Mouse (Mus musculus) forebrain, postnatal 0 days (tissue): ENCODE measurements around the gene Magi2. TPM values are rescaled to one million over a fixed set of nuclear protein-coding genes. Genes with fewer than 3 reads are reported as not detected.

ENCODE experiments used
- ATAC-seq: fragments of 200-750 bp; cut with Nextera tagmentation; 2 replicates; pipeline ENCODE4 v1.8.0; 2017; ENCODE audit warnings: mild to moderate bottlenecking, moderate library complexity
- DNase-seq: peaks from one replicate; pipeline ENCODE4 v3.0.0-alpha.2; 2015
- H3K27ac ChIP-seq: fragments of 300-500 bp; sonication (generic); 2 replicates; pipeline ENCODE4 v1.5.1; 2014; ENCODE audit warnings: low read depth, mild to moderate bottlenecking, antibody characterized with exemption, low read length, moderate library complexity, mixed read lengths
- H3K27me3 ChIP-seq: fragments of 300-500 bp; sonication (generic); 2 replicates; pipeline ENCODE4 v1.6.1; 2014; ENCODE audit warnings: mild to moderate bottlenecking, low read length, mixed read lengths; ENCODE audit not compliant: insufficient read depth
- H3K36me3 ChIP-seq: fragments of 300-500 bp; sonication (generic); 2 replicates; pipeline ENCODE4 v1.6.1; 2014; ENCODE audit warnings: mild to moderate bottlenecking, moderate library complexity; ENCODE audit not compliant: insufficient read depth
- H3K4me1 ChIP-seq: fragments of 300-500 bp; sonication (generic); 2 replicates; pipeline ENCODE4 v1.6.1; 2014; ENCODE audit warnings: antibody characterized with exemption; ENCODE audit not compliant: insufficient read depth
- H3K4me2 ChIP-seq: fragments of 300-500 bp; sonication (generic); 2 replicates; pipeline ENCODE4 v1.6.1; 2014; ENCODE audit warnings: low read depth, mild to moderate bottlenecking, moderate library complexity
- H3K4me3 ChIP-seq: fragments of 300-500 bp; sonication (generic); 2 replicates; pipeline ENCODE4 v1.5.1; 2014; ENCODE audit warnings: low read depth, low read length, mixed read lengths
- H3K9ac ChIP-seq: fragments of 300-500 bp; sonication (generic); 2 replicates; pipeline ENCODE4 v1.6.1; 2014; ENCODE audit warnings: mild to moderate bottlenecking
- H3K9me3 ChIP-seq: fragments of 300-500 bp; sonication (generic); 2 replicates; pipeline ENCODE4 v1.6.1; 2016; ENCODE audit warnings: low read length
- CTCF ChIP-seq: sonication (generic); IDR thresholded peaks from 2 replicates; pipeline ENCODE4 v1.5.1; 2016; ENCODE audit warnings: antibody characterized with exemption, control low read depth, low read depth
- WGBS: fragments of 180-500 bp; shearing (Covaris S2); extraction: QIAGEN DNeasy Blood & Tissue Kit; methylation state at CpG from one replicate; pipeline ENCODE4 v1.1.7; 2014; 5-methylcytosine and 5-hydroxymethylcytosine counted together
- polyA plus RNA-seq: library from polyadenylated mRNA; unstranded; fragments of >200 nt; fragmentation: Nextera tagmentation; extraction: Ambion mirVana; gene quantifications from 2 replicates; pipeline ENCODE4 v1.2.1, GENCODE M21; 2015
- total RNA-seq: library from RNA; depleted of rRNA; stranded (reverse); fragments of >200 nt; gene quantifications from 2 replicates; pipeline ENCODE4 v1.2.3, GENCODE M21; 2014; rRNA removed

Gene Magi2
- total RNA-seq (54.9 and 62.6 TPM in 2 replicates), polyA plus RNA-seq (6.2 and 17.0 TPM in 2 replicates)

- under 1% methylated on average over 21 of the region's 26 CpGs for WGBS
- no peak for DNase-seq
- Histone ChIP-seq H3K4me3 (peak within 1 kb of the TSS; percentile 82), H3K27ac (peak within 1 kb of the TSS; percentile 75), H3K27me3 (no peaks in the 10 kb centered on the region), H3K9ac (peak within 1 kb of the TSS; percentile 67), H3K4me1 (no peaks in the 10 kb centered on the region), H3K36me3 (no peaks in the 10 kb centered on the region), H3K4me2 (peak within 1 kb of the TSS; percentile 99), H3K9me3 (no peaks in the 10 kb centered on the region)
- TF ChIP-seq CTCF: no peak
- ATAC-seq: peak; percentile 44; the same call in 1 of the 2 replicates
Observed at GRCm38 (mm10) chr5:19226866-19227243, at the start of gene Magi2. Gene Magi2, plus strand, starts transcription at chr5:19227036.

DNA sequence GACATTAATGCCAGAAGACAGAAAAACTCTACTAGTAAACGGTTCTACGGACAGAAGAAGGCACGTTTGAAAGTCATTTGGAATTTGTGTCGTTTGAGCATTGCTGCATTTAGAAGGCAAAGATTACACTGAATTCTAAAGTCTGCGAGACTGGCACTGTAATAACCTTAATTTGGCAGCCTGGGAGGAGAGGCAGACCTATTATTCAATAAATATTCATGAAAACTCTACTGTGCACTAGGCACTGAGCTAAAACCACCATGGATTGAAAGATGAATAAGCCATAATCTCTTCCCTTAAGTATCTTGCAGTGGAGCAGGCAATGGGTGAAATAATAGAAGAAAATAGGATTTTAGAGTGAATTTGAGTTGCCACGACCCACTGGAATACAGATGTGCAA, 48.2 kb upstream of the Magi2 start:
- DNase-seq: peak; percentile 13
- H3K4me1 ChIP-seq: 0 out of 2 replicates have a peak, but pooled peaks cover 4% of the 10 kb centered on the region

GRCm38 (mm10) chr5:19186175-19186574, 40.7 kb upstream of the Magi2 start:
- TF ChIP-seq CTCF: no peak
- Histone ChIP-seq H3K4me3 (no peak overlapping the region), H3K36me3 (no peaks in the 10 kb centered on the region), H3K9me3 (no peaks in the 10 kb centered on the region), H3K4me2 (no peak overlapping the region), H3K9ac (no peak overlapping the region), H3K27me3 (no peaks in the 10 kb centered on the region), H3K27ac (no peak overlapping the region), H3K4me1 (no peaks in the 10 kb centered on the region)
- 84% methylated on average over 2 of the region's 2 CpGs for WGBS
- peak; percentile 75 for ATAC-seq
- DNase-seq: peak; percentile 13

More for the DNA sequence above, 48.2 kb upstream of the Magi2 start:
- H3K27ac ChIP-seq: no peak overlapping the region
- H3K27me3 ChIP-seq: no peaks in the 10 kb centered on the region
- no peak overlapping the region for H3K9ac ChIP-seq
- no peak overlapping the region for H3K4me2 ChIP-seq
- no peak for TF ChIP-seq CTCF
- H3K36me3 ChIP-seq: no peaks in the 10 kb centered on the region
- ATAC-seq: peak; percentile 61; the same call in 1 of the 2 replicates
- 44% methylated on average over 6 of the region's 6 CpGs for WGBS
- H3K4me3 ChIP-seq: no peak overlapping the region
- H3K9me3 ChIP-seq: no peaks in the 10 kb centered on the region

- 84% methylated on average over 3 of the region's 3 CpGs for whole genome bisulfite sequencing
- H3K4me3 ChIP-seq: no peak overlapping the region
- no peaks in the 10 kb centered on the region for H3K27me3 ChIP-seq
- no peak overlapping the region for H3K27ac ChIP-seq
- H3K9ac ChIP-seq: no peak overlapping the region
- no peaks in the 10 kb centered on the region for H3K36me3 ChIP-seq
- no peaks in the 10 kb centered on the region for H3K4me1 ChIP-seq
- ATAC-seq (no peak), DNase-seq (no peak)
- H3K9me3 ChIP-seq: no peaks in the 10 kb centered on the region
- no peak for TF ChIP-seq CTCF
- no peak overlapping the region for H3K4me2 ChIP-seq
Observed at GRCm38 (mm10) chr5:19211665-19212064, 15.2 kb upstream of the Magi2 start.

DNA sequence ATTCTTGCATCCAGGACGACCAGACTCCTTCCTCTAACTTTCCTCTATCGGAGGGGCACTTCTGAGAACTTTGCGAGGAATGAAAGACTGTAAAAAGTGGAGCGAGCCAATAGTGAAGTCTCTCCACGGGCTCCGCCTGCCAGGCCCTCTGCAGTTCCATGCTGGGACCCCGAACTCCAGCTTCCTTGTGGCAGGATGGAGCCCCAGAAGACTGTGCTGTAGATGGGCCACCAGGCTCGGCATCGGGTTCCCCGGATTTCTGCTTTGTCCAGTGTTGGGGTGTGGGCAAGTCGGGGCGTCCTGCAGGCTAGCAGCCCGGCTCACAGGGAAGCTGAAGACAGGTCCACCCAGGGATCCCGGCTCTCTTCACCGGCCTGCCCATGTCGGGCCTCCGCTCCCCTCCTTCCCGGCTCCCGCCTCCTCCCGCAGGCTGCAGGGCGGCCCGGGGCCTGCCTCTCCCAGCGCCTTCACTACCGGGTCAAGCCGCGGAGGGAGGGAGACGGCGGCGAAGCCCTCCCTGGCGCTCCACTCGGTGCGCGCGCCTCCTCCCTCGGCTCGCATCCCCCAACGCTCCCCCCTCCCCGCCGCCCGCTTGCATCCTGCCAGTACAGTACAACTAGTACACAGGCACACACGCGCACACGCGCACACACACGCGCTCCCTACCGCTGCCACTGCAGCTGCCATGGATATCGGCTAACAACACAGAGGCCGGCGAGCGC, 531 bp upstream of the Magi2 start:
- Histone ChIP-seq H3K4me3 (peak overlapping the region; percentile 82), H3K9me3 (no peaks in the 10 kb centered on the region), H3K9ac (peak overlapping the region; percentile 67), H3K36me3 (no peaks in the 10 kb centered on the region), H3K27me3 (no peaks in the 10 kb centered on the region), H3K4me2 (peak overlapping the region; percentile 99), H3K27ac (peak overlapping the region; percentile 75), H3K4me1 (no peaks in the 10 kb centered on the region)
- ATAC-seq: peak; percentile 97
- peak; percentile 91 for DNase-seq
- 0 out of 2 replicates have a peak, but pooled peaks have one; percentile 6 for TF ChIP-seq CTCF
- under 1% methylated on average over 42 of the region's 51 CpGs for WGBS

DNA sequence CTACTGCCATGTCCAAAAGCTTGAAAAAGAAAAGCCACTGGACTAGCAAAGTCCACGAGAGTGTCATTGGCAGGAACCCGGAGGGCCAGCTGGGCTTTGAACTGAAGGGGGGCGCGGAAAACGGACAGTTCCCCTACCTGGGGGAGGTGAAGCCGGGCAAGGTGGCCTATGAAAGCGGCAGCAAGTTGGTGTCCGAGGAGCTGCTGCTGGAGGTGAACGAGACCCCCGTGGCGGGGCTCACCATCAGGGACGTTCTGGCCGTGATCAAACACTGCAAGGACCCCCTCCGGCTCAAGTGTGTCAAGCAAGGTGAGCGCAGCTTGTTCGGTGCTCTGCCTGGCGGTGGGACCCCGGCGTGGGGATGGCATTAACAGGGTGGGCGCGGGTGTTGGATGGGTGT, 445 bp downstream of the Magi2 start:
- H3K27me3 ChIP-seq: no peaks in the 10 kb centered on the region
- no peaks in the 10 kb centered on the region for H3K36me3 ChIP-seq
- H3K4me1 ChIP-seq: no peaks in the 10 kb centered on the region
- WGBS: under 1% methylated on average over 21 of the region's 21 CpGs
- no peak for TF ChIP-seq CTCF
- H3K4me3 ChIP-seq: peak overlapping the region; percentile 82
- DNase-seq: no peak
- H3K9ac ChIP-seq: peak overlapping the region; percentile 67
- H3K9me3 ChIP-seq: no peaks in the 10 kb centered on the region
- H3K4me2 ChIP-seq: peak overlapping the region; percentile 99
- no peak for ATAC-seq
- peak overlapping the region; percentile 75 for H3K27ac ChIP-seq

- Histone ChIP-seq H3K4me1 (no peaks in the 10 kb centered on the region), H3K27ac (no peak overlapping the region), H3K27me3 (no peaks in the 10 kb centered on the region), H3K36me3 (no peaks in the 10 kb centered on the region), H3K4me2 (peak overlapping the region; percentile 99), H3K9ac (peak overlapping the region; percentile 67), H3K4me3 (peak overlapping the region; percentile 82), H3K9me3 (no peaks in the 10 kb centered on the region)
- ATAC-seq (no peak), DNase-seq (peak; percentile 16)
- no peak for TF ChIP-seq CTCF
- 3% methylated on average over 14 of the region's 14 CpGs for WGBS
Observed at GRCm38 (mm10) chr5:19227791-19228331, 1.0 kb downstream of the Magi2 start.
